8 mouse cellular contexts compared by ENCODE assay signal in the genomic region with DNA sequence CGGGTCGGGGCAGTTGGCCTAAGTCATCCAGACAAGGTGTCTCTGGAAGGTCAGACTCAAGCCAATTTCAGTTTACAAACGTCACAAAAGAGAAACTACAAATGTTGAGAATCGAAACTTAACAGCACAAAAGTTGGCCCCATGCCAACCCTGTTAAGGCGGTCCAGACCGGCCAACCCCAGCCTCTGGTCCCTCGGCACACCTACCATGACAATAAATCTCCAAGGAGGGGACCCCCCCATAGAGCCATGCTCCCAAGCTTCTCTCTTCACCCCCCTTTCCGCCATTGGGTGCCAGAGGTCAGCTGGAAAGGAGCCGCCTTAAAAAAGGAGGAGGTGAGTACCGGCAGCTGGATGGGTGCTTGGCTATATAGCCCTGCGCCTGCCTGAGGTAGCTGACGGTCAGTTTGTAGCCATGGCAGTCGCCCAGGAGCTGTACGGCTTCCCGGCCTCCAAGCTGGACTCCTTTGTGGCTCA. TPM values are rescaled to one million over a fixed set of nuclear protein-coding genes. Genes with fewer than 3 reads are reported as not detected.
DNase-seq lines count a peak whose midpoint lies in the region; ATAC-seq lines count a peak whose summit lies in the region.

TSS of gene Oasl1 (plus strand) at position 243 of the 476 bp plus-strand sequence.

- H3K27me3 ChIP-seq in kidney, embryonic 14.5 days (ENCODE audit: control insufficient read depth, insufficient read depth, low read length), result no peaks in the 10 kb centered on the region

- peak; percentile 30; the same call in 1 of the 2 replicates for ATAC-seq in kidney, embryonic 14.5 days (ENCODE audit: low FRiP score, low TSS enrichment)
- ATAC-seq in frontal cortex, adult (ENCODE audit: low TSS enrichment), result no peak

- peak; percentile 42 to 54 for DNase-seq in cerebellum, postnatal 14 days
- no peak for DNase-seq in cerebellum, adult 18-20 months
- DNase-seq in adrenal gland, postnatal 14 days, result peak; percentile 62
- peak; percentile 59 to 76 for DNase-seq in heart, adult 18-20 months
- DNase-seq in lung, postnatal 10 days, result peak; percentile 61
- DNase-seq in spleen, postnatal 10 days (ENCODE audit: low spot score in 2 of 2), result peak; percentile 68 to 77

- peaks cover 4% of the 10 kb centered on the region; the same call in 1 of the 2 replicates for H3K9me3 ChIP-seq in kidney, embryonic 14.5 days (ENCODE audit: control insufficient read depth, low read length)

- peaks cover 12% of the 10 kb centered on the region for H3K4me1 ChIP-seq in kidney, embryonic 14.5 days (ENCODE audit: control insufficient read depth, insufficient read depth, low read length)

- peak within 1 kb of the TSS; percentile 31; the same call in 1 of the 2 replicates for H3K9ac ChIP-seq in kidney, embryonic 14.5 days (ENCODE audit: low read depth, low read length)

- H3K27ac ChIP-seq in kidney, embryonic 14.5 days (ENCODE audit: low read depth, low read length), result no peak within 1 kb of the TSS

- WGBS in kidney, embryonic 14.5 days, result 23% methylated on average over 15 of the region's 15 CpGs

- peak within 1 kb of the TSS; percentile 29 for H3K4me3 ChIP-seq in kidney, embryonic 14.5 days (ENCODE audit: low read length)

- H3K36me3 ChIP-seq in kidney, embryonic 14.5 days (ENCODE audit: control insufficient read depth, insufficient read depth, low read length), result no peaks in the 10 kb centered on the region

- H3K4me2 ChIP-seq in kidney, embryonic 14.5 days (replicated peaks; ENCODE audit: low read depth, low read length), result peak within 1 kb of the TSS; percentile 46

RNA-seq across cellular contexts. Expression of gene Oasl1, which starts in this region (rescaled TPM):
- 0.83 and 1.5 TPM in 2 replicates for total RNA-seq in adrenal gland, postnatal 14 days (2021)
- total RNA-seq in heart, adult 18-20 months (2021), result under 1 TPM; 0.39 to 0.82 TPM
- 1.2 and 2.5 TPM in 2 replicates for polyA plus RNA-seq in kidney, embryonic 14.5 days (2014; fragmentation: Nextera tagmentation; extraction: Ambion mirVana)

Comparison
In these comparisons a context has a peak if more than half of its experiments do, and no peak if none do; other contexts are left out.
1. DNase-seq: peak in cerebellum, postnatal 14 days (2 of 2), adrenal gland, postnatal 14 days (single experiment), lung, postnatal 10 days (single experiment) and spleen, postnatal 10 days (2 of 2); none in cerebellum, adult 18-20 months (0 of 2).
2. Peak in DNase-seq in heart, adult 18-20 months; RNA of the gene not detected or under 1 TPM.